Mouse (Mus musculus): ENCODE results near the gene March1.

GRCm38 (mm10) chr8:65987665-65988064, 370.0 kb downstream of the March1 start:
- no peak for TF ChIP-seq CTCF (IDR thresholded peaks at IDR 0.05; ENCODE audit: borderline replicate concordance, insufficient read depth, low read depth, low read length)
- TF ChIP-seq POLR2A (IDR thresholded peaks at IDR 0.05; ENCODE audit: borderline replicate concordance, insufficient read depth, low read length), result no peak

Data from cerebellum, adult 2 months (tissue).